Mouse (Mus musculus) thymus, postnatal 10 days (tissue): ENCODE data around the gene Phtf1.
A peak's percentile ranks its signal among the peaks of the same experiment; 100 is the strongest.

ENCODE experiments used
- DNase-seq, 2 experiments: peaks; one replicate each; pipeline ENCODE4 v3.0.0; 2021; ENCODE audit warnings: low spot score in 2 of 2

Gene Phtf1

DNA sequence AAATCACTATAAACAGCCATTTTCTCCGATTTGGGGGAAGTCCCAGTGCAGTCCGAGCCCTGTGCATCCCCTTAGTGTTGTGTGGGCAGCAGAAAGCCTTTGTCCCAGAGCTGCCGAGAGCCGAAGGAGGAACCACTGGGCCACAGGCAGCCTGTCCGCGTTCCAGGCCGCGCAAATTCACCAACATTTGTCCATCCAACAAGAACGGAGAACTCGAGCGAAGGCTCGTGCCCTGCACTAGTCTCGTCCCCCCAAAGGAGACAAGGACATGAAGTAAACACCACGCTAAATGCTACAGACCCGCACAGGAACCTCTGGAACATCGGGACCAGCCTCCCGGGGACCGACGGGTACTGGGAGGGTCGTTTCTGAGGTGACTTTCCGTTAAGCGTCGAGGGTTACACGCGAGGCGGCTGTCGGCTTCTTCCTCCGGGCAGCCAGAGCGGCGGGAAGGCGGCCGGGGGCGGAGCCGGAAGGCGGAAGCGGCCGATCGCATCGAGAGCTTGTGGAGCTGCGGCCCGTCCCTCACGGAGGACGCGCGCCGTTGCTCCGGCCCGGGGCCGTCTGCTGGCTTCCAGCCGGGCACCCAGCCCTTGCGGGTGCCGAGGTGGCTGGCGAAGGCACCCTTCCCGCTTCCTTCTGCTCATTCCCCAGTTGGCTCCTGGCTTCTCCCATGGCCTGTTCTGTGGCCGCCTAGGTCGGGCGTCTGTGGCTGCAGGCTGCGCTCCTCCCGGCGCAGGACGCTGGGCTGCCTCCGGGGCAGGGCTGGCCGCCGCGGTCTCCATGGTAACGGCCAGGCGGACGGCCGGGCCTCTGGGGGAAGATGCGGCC lies at the start of gene Phtf1:
Gene Phtf1 (plus strand): TSS at position 250 of the 831 bp plus-strand sequence.
- DNase-seq = peak; percentile 68 to 80

DNA sequence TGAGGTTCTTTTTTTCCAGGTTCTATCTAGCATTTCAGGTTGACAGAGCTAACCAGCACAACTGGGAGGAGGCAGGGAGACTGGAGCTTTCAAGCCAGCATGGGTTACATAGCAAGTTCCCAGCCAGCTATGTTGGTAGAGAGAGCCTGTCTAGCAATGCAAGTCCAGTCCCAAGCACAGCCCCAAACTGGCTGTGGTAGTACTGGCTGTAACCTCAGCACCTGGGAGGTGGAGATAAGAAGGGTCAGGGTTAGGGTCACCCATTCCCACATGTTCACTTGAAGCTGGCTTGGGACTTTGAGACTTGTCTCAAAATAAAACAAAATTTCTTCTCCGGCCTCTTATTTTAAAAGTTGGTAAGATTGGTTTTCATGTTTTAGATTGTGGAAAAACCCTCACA lies 47.8 kb upstream of the Phtf1 start:
- no peak for DNase-seq

DNA sequence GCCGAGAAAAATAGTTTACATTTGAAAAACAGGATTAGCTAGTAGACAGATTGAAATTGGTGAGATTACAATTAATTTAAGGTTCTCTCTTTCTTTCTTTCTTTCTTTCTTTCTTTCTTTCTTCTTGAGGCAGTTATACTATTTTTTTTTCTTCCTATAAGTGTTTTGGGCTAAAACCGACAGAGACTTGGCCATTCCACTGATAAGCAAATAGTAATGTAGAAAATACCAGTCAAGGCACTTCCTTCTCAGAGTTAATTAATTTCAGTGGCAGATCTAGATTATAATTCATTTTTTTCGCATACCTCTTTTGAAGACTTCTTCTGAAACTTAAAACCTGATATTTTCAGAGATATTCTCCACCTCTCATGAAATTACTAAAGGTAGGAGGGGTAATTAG lies 42.6 kb upstream of the Phtf1 start:
- DNase-seq = no peak

GRCm38 (mm10) chr3:103927511-103927910 lies 40.4 kb upstream of the Phtf1 start:
- peak in 1 of 2 experiments; percentile 37 for DNase-seq

GRCm38 (mm10) chr3:103944794-103945562 lies 22.9 kb upstream of the Phtf1 start:
- no peak for DNase-seq

GRCm38 (mm10) chr3:103948666-103949065 lies 19.2 kb upstream of the Phtf1 start:
- no peak for DNase-seq

DNA sequence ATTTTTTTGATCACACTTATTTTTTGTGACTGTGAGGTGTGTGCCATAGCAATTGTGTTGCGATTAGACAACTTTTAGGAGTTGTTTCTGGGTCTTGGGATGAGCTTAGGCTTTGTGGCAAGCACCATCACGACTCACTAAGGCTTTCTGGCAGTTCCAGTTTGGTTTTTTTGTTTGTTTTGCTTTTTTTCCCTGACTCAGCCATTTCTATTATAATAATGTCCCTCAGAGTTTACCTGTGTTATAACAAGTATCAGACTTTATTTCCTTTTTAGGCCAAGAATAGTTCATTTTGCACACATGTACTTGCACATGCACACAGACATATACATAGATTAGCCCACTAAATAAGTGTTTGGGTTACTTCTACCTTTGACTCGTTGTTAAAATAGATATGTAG lies 7.3 kb upstream of the Phtf1 start:
- no peak for DNase-seq

DNA sequence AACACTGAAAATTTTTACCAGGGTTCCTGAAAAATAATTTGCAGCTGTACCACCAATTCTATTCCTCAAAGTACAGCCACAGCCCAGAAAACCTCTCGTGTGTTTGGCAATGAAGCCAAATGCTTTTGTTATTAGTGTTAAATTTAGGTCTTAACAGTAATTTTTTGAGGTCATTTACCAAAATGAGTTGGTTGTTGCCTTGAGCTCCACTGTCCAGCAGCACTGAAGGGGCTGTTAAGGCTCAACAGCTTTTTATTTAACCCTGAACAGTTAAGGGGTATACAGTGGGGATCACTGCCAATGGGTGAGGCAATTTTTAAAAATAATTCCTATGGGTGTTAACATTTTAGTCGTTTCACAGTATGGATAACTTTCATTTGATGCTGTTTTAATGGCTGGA lies 679 bp upstream of the Phtf1 start:
- no peak for DNase-seq

GRCm38 (mm10) chr3:103968701-103969100 lies 791 bp downstream of the Phtf1 start:
- DNase-seq = peak; percentile 16 to 39

DNA sequence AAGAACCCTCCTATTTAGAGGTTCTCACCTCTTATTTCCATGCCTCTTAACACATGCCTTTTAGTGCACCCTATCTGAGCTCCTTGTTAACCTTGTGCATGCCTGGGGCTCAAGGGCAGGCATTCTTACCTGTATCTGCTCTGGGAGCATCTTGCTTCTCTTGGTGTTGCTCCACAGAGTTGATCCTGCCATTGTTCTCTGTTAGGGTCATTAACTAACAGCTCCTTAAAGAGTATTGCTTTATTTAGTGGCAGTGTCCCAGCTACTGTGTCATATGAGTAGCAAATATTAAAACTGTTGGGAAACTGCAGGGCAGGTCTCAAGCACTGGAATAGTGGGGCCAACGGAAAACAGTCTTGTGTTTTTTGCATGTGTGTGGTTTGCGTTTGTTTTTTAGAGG lies 3.2 kb downstream of the Phtf1 start:
- no peak for DNase-seq

DNA sequence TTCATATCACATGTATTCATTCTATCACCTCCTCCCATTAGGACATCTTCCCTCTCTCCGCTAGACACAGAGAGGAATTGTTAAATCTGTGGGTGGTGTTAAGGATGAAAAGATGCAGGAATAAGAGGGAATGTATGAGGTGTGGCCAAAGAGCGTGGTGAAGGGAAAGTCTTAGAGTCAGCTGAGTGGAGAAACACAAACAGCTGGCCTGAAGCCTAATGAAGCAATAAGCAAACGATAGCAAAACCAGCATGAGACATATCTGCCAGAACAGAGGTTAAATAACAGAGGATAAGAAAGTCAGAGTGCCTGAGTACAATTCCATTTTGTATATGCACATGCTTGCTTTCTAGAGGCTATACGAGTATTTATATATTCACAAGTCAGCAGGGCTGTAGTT lies 16.6 kb downstream of the Phtf1 start:
- no peak for DNase-seq

- no peak for DNase-seq
Measured at GRCm38 (mm10) chr3:103985194-103985593, 17.3 kb downstream of the Phtf1 start.

GRCm38 (mm10) chr3:103987831-103988432 lies 20.0 kb downstream of the Phtf1 start:
- no peak for DNase-seq

GRCm38 (mm10) chr3:103989352-103989751 lies 21.4 kb downstream of the Phtf1 start:
- no peak for DNase-seq

- no peak for DNase-seq
Measured at GRCm38 (mm10) chr3:103991271-103991670, 23.4 kb downstream of the Phtf1 start.

DNA sequence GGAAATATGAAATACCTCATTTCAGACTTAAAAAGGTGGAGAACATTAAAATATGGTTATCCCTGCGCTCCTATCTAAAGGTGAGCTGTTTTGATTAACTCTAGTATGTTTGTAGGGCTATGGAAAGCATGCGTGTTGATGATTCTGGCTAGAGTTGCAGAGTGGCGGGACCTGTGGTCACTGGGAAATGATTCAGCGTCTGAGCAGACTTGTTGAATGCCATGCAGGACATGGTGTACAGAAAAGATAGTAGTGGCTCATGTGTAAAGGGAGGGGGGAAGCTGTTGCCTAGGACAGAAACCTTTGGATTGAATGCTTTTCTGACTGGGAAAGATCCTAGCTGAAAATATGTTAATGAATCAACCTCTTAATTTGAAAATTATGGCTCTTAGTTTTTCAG lies 30.8 kb downstream of the Phtf1 start:
- no peak for DNase-seq

DNA sequence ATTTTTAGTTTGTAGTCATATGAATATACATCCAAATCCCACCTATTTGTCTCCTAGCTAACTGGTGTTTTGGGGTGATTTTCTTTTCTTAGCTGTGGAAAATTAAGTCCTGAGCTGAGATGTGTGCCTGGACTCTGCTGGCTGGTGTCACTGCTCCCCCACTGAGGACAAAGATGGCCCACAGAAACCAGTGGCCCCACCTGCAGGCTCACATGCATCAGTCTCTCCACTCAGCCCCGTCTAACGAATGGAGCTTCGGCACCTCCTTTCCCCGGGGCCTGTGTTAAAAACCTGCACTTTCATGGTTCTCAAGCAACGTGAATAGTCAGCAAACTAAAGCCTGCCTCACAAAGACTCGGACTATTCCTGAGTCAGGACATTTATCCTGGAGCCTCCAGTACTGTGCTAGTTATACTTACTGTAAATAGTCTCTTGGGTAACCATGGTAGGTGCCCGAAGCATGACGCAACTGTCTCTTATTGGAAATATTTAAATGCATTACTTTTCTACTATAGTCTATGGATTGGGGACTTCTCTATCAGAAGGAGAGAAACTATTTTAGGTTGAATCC lies 39.1 kb downstream of the Phtf1 start:
- no peak for DNase-seq

DNA sequence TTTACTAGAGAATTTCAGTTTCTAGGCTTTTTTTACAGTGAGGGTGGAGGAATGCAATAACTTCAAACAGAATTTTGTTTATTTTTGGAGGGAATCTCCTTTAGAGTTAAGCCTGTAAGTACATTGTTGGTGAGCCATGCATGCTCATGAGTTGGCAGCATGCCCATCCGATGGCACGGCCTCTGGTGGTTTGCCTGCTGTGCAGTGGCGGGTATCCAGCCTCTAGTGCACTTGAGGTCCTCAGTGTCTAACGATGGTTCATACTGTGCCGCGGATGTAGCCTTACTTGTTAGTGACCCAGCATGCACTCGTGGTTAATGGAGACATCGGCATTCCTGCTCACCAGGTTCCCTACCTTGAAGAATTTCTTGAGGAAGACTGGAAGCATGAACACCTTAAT lies 39.6 kb downstream of the Phtf1 start:
- DNase-seq = no peak

DNA sequence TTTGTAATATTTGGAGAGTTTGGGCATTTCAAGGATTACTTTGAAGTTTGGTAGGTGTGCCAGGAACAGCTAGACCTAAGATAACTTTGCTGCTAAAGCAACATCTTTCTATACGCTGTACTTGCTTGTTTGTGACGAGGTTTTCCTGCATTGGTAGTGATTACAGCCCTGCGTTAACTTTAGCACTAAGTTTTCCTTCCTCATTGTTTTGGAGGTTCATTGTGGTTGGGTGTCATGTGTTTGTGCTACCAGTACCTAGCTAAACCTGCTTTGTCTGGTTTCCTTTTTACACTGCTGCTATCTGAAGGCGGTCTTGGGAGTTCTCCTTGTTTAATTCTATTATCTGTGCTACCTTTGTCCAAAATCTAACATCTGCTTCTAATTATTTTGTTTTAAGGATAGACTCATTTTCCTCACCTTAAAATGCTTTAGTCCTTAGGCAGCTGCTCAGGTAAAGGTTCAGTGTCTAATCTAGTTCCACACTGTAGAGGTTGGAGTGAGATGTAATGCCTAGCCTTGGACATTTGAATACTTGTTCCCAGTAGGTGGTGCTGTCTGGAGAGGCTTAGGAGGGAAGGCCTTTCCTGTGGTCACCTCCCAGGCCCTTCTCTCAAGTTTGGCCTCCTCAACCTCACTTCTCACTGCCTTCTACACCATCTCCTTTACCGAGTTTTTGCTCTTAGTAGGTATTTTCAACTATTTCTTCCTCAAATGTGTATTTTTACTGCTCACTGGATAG lies 42.2 kb downstream of the Phtf1 start:
- DNase-seq = no peak

DNA sequence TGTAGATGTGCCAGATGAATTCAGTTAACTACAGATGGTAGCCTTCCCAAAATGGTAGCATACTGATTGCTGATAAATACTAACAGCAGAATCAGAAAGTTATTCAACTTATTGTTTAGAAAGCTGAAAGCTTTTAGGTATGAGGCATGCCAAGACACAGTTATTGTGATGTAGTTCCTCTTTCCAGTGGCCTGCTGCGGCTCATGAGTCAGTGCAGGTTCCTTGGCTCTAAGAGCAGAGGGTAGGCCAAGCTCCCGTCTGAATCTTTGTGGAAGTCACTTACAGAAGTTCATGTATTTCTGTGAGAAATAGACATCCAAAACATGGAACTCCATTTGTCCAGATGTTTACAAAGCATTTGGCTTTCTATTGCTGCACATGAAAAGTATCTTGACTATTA lies 44.1 kb downstream of the Phtf1 start:
- no peak for DNase-seq

GRCm38 (mm10) chr3:104017931-104018330 lies 50.0 kb downstream of the Phtf1 start:
- DNase-seq = no peak

- peak in 1 of 2 experiments; percentile 46 for DNase-seq
Measured at GRCm38 (mm10) chr3:104019453-104019852, 51.5 kb downstream of the Phtf1 start.
